Mouse (Mus musculus): ENCODE data around the gene Atf5.

GRCm38 (mm10) chr7:44850789-44851624, 34.5 kb upstream of the Atf5 start:
- TF ChIP-seq CTCF (IDR thresholded peaks at IDR 0.05; ENCODE audit: low read depth) (no peak), EP300 (optimal IDR thresholded peaks at IDR 0.05) (no peak)

All from stomach, postnatal 0 days (tissue).